Mouse (Mus musculus) neural tube, embryonic 15.5 days (tissue): ENCODE data around the gene Slc4a10. TPM values are rescaled to one million over a fixed set of nuclear protein-coding genes. Genes with fewer than 3 reads are reported as not detected.

Experiments used
- ATAC-seq: fragments of 200-750 bp; cut with Nextera tagmentation; 2 replicates; pipeline ENCODE4 v1.8.0; 2017; ENCODE audit warnings: mild to moderate bottlenecking, moderate TSS enrichment, moderate library complexity; ENCODE audit not compliant: low FRiP score
- H3K27ac ChIP-seq: fragments of 300-500 bp; sonication (generic); replicated peaks from 2 replicates; pipeline ENCODE4 v1.5.1; 2015; ENCODE audit warnings: mild to moderate bottlenecking, inconsistent platforms
- H3K27me3 ChIP-seq: fragments of 300-500 bp; sonication (generic); replicated peaks from 2 replicates; pipeline ENCODE4 v1.6.1; 2015; ENCODE audit warnings: inconsistent platforms
- H3K36me3 ChIP-seq: fragments of 300-500 bp; sonication (generic); 2 replicates; pipeline ENCODE4 v1.6.1; 2015; ENCODE audit warnings: inconsistent platforms
- H3K4me1 ChIP-seq: fragments of 300-500 bp; sonication (generic); 2 replicates; pipeline ENCODE4 v1.6.1; 2015; ENCODE audit warnings: inconsistent platforms
- H3K4me2 ChIP-seq: fragments of 300-500 bp; sonication (generic); 2 replicates; pipeline ENCODE4 v1.6.1; 2015; ENCODE audit warnings: inconsistent platforms, mild to moderate bottlenecking, moderate library complexity
- H3K4me3 ChIP-seq: fragments of 300-500 bp; sonication (generic); replicated peaks from 2 replicates; pipeline ENCODE4 v1.5.1; 2015; ENCODE audit warnings: mild to moderate bottlenecking, inconsistent platforms
- H3K9ac ChIP-seq: fragments of 300-500 bp; sonication (generic); replicated peaks from 2 replicates; pipeline ENCODE4 v1.6.1; 2015; ENCODE audit warnings: mild to moderate bottlenecking, inconsistent platforms
- H3K9me3 ChIP-seq: fragments of 300-500 bp; sonication (generic); replicated peaks from 2 replicates; pipeline ENCODE4 v1.6.1; 2016; ENCODE audit warnings: inconsistent platforms
- WGBS: fragments of 180-500 bp; shearing (Covaris S2); methylation state at CpG from one replicate; pipeline ENCODE4 v1.1.7; 2015; ENCODE audit warnings: mixed read lengths; 5-methylcytosine and 5-hydroxymethylcytosine counted together
- polyA plus RNA-seq: library from polyadenylated mRNA; unstranded; fragments of >200 nt; fragmentation: Nextera tagmentation; extraction: Ambion mirVana; gene quantifications from 2 replicates; pipeline ENCODE4 v1.2.1, GENCODE M21; 2015

Slc4a10 gene
- polyA plus RNA-seq, 1 experiment from 2014 or later: 20.8 TPM

DNA sequence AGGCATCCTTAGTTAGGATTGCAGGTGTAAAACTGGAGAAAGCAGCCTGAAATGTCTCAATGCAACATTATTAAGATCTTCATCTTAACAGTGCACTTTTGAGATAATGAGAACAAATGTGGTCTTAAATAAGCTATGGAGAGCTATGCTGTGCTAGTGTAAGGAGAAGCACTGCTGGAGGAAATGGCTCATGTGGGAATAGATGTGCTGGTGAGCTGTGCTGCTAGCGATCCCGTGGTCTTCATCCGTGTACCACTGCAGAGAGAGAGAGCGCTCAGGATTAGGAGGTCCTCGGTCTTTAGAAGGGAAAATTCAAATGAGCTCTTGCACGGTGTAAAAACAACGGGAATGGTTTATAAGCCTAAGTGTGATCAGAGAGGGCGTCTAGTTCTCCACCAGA lies 286.2 kb downstream of the Slc4a10 start:
- Histone ChIP-seq H3K36me3 (no peaks in the 10 kb centered on the region), H3K27ac (no peak overlapping the region), H3K4me2 (no peak overlapping the region), H3K4me3 (no peak overlapping the region), H3K27me3 (no peaks in the 10 kb centered on the region), H3K9ac (no peak overlapping the region), H3K9me3 (no peaks in the 10 kb centered on the region), H3K4me1 (peaks cover 10% of the 10 kb centered on the region)
- WGBS: 63% methylated on average over 8 of the region's 8 CpGs
- ATAC-seq: 0 out of 2 replicates have a peak, but pooled peaks have one; percentile 43

DNA sequence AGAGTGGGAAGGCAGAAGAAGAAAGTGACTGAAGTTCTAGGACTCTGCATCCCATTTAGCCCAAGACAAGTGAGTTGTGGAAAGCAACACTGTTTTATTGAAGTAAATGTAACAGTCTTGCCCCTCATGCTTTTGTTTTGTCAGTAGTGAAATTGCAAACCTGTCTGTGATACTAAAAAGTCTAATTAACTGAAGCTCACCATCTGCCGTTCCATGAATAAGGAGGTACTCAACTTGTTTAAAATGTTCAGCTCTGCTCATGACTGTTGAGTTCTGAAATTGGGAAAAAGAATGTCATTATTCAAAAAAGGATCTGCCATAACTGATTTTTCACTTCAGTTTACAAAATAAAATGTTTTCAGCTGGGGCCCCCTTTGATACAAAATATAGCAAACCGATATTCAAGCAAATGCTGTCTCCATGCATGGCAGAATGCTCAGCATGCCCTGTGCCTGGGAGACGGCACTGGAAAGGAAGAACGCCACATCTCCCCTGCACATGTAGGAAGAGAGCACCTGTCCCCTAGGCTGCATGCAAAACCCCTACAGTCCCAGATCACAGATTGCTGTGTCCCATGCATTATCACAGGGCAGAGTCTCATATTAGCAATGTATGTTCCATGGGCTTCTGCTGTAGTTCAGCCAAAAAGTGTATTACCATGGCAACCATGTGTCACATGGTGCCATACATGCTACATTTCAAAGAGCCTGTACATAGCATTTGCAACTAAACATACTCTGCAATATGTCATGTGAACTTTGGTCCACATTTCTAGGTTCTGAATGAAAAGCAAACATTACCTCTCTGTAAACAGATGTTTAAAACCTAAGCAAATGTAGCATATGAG lies 288.4 kb downstream of the Slc4a10 start:
- Histone ChIP-seq H3K9ac (no peak overlapping the region), H3K4me3 (no peak overlapping the region), H3K36me3 (no peaks in the 10 kb centered on the region), H3K4me1 (peaks cover 10% of the 10 kb centered on the region), H3K9me3 (no peaks in the 10 kb centered on the region), H3K4me2 (no peak overlapping the region), H3K27me3 (no peaks in the 10 kb centered on the region), H3K27ac (no peak overlapping the region)
- 81% methylated on average over 4 of the region's 4 CpGs for WGBS
- ATAC-seq: 0 out of 2 replicates have a peak, but pooled peaks have one; percentile 36

DNA sequence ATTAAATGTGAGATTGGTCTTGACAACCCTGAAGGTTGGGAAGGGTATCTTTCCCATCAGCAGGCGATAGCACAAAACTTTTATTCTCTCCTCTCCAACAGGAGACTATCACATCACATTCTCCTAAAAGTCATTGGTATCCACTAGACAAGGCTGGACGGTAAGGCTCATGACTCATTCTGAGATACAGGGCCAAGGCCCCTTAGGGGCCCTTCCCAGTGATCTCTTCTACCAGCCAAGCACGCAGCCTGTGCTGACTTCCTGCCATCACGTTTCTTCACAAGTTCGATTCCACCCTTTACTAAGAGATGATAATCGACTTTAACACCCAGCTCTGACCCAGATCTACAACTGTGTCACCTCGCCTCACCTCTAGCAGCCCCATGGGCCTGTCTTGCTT lies 290.8 kb downstream of the Slc4a10 start:
- no peak for ATAC-seq
- Histone ChIP-seq H3K9ac (no peak overlapping the region), H3K27me3 (no peaks in the 10 kb centered on the region), H3K9me3 (no peaks in the 10 kb centered on the region), H3K36me3 (no peaks in the 10 kb centered on the region), H3K27ac (no peak overlapping the region), H3K4me3 (no peak overlapping the region), H3K4me2 (no peak overlapping the region), H3K4me1 (peaks cover 11% of the 10 kb centered on the region; the same call in 1 of the 2 replicates)
- WGBS: 95% methylated on average over 7 of the region's 7 CpGs

DNA sequence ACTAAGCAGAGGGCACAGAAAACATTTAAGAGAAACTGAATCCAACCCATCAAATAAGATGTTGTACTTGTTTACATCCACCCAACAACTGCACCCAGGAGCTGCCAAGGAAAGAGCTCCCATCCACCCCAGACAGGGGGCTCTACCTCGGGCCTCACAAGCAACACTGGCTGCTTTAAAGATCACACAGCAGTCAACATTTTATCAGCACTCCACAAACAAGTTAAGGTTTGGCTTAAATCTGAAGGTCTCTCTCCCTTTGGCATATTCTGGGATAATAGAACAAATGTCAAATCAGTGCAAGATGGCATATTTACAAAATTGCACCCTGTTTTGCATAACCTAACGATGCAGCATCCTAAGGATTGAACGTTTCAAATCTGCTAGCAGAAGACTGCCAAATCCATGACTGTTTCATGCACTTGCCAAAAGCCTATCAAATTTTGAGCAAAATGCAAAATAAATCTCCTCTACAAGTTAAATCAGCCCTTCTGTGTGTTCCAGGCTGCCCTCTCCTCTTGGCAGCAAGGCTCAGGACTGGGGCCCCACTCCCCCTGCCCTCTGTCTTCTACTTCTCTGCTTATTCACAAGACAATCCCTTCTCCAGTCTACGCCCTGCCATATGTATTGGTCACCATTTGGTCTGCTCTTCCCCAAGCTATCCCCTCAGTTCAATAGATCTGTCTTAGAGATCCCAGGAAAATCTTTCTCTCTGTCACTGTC lies 293.1 kb downstream of the Slc4a10 start:
- Histone ChIP-seq H3K36me3 (no peaks in the 10 kb centered on the region), H3K4me2 (no peak overlapping the region), H3K27me3 (no peaks in the 10 kb centered on the region), H3K9ac (no peak overlapping the region), H3K4me1 (0 out of 2 replicates have a peak, but pooled peaks cover 5% of the 10 kb centered on the region), H3K27ac (no peak overlapping the region), H3K4me3 (no peak overlapping the region), H3K9me3 (no peaks in the 10 kb centered on the region)
- no peak for ATAC-seq
- WGBS: 81% methylated on average over 4 of the region's 4 CpGs

DNA sequence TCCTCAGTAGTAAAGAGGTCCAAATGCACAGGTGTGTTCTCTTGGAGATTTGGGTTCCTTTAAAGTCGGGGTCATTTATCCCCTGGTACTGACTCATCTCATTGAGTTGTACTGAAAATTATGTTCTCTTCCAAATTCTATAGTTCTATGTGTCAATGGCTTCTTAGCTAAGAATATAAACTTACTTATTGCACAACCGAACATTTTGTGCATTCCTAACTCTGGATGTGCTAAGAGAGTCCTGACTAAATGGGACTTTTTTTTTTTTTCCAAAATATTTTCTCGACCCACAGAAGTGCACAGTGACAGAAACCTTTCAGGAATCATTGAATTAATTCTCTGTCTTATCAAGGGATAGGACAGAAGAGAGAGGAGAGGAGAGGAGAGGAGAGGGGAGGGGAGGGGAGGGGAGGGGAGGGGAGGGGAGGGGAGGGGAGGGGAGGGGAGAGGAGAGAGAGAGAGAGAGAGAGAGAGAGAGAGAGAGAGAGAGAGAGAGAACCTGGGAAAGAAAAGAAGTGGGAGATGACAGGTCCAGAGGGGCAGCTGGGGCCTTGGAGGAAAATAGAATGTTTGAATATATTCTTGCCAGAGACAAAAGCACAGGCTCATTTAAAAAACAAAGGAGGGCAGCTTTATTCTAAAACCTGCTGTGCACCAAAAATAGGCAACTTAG lies 294.9 kb downstream of the Slc4a10 start:
- Histone ChIP-seq H3K36me3 (no peaks in the 10 kb centered on the region), H3K4me2 (peak overlapping the region; percentile 41), H3K27me3 (no peaks in the 10 kb centered on the region), H3K9me3 (no peaks in the 10 kb centered on the region), H3K27ac (no peak overlapping the region), H3K4me3 (no peak overlapping the region), H3K9ac (no peak overlapping the region), H3K4me1 (0 out of 2 replicates have a peak, but pooled peaks cover 5% of the 10 kb centered on the region)
- 80% methylated on average over 3 of the region's 3 CpGs for WGBS
- no peak for ATAC-seq

DNA sequence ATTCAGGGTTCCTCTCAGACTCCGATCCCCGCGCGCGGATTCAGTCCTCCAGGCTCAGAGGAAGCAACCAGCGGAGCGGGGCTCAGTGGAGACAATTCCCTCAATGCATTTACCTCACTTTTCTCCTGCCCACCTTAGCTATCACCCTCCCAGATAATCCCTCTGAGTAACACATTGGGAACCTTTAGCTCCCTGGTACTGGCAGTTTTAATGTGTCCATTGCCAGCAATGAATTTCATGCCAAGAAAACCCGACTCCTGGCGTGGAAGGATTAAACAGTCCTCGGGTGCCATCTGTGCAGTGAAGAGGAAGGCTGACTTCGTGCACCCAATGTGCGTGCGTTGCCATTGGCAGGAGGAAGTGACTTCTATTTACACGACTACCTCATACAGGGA lies 295.5 kb downstream of the Slc4a10 start:
- H3K4me1 ChIP-seq: 0 out of 2 replicates have a peak, but pooled peaks cover 5% of the 10 kb centered on the region
- H3K4me2 ChIP-seq: peak overlapping the region; percentile 41
- no peak overlapping the region for H3K27ac ChIP-seq
- H3K9me3 ChIP-seq: no peaks in the 10 kb centered on the region
- H3K4me3 ChIP-seq: no peak overlapping the region
- ATAC-seq: peak; percentile 65; the same call in 1 of the 2 replicates
- no peak overlapping the region for H3K9ac ChIP-seq
- 25% methylated on average over 14 of the region's 14 CpGs for WGBS
- no peaks in the 10 kb centered on the region for H3K27me3 ChIP-seq
- H3K36me3 ChIP-seq: no peaks in the 10 kb centered on the region

DNA sequence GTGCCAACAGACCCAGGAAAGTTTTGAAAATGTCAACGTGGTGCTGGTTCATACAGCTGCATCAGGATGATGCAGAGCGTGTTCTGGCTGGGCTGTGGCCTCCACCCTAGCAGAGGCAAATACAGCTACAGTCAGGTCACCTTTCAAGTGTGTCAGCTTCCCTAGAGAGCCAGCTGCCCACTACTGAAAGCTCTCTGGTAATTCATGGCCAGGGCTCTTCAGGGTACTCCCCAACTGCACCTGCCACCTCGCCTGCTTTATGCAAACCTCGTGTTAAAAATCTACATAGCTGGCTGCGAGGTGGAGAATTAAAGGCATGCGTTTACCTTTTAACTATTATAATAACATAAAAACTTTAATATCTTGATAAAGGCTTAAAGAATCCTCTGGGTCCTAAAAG lies 298.1 kb downstream of the Slc4a10 start:
- H3K27ac ChIP-seq: no peak overlapping the region
- H3K36me3 ChIP-seq: no peaks in the 10 kb centered on the region
- H3K27me3 ChIP-seq: no peaks in the 10 kb centered on the region
- H3K4me3 ChIP-seq: no peak overlapping the region
- H3K4me2 ChIP-seq: no peak overlapping the region
- H3K9ac ChIP-seq: no peak overlapping the region
- H3K4me1 ChIP-seq: 0 out of 2 replicates have a peak, but pooled peaks cover 5% of the 10 kb centered on the region
- H3K9me3 ChIP-seq: no peaks in the 10 kb centered on the region
- WGBS: 48% methylated on average over 6 of the region's 6 CpGs
- ATAC-seq: no peak

DNA sequence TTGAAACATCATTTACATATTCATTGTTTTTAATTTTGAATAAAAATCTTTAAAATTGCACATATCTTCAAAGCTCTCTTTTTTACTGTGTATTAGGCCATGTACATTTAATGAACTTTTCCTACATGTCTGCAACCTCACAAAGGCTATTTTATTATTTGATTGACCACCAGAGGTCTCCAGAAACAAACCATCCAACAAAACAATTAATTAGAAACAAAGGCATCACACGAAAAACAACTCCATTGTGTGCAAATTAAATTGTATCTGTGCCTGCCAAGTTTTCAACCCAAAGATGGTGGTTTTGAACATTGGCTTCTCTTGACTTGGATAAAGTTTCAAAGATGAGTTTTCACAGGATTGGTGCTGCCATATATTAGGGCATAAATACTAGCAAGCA lies 300.5 kb downstream of the Slc4a10 start:
- no peaks in the 10 kb centered on the region for H3K27me3 ChIP-seq
- no peak overlapping the region for H3K27ac ChIP-seq
- 0 out of 2 replicates have a peak, but pooled peaks cover 2% of the 10 kb centered on the region for H3K4me1 ChIP-seq
- H3K9ac ChIP-seq: no peak overlapping the region
- no peaks in the 10 kb centered on the region for H3K36me3 ChIP-seq
- no peaks in the 10 kb centered on the region for H3K9me3 ChIP-seq
- H3K4me2 ChIP-seq: no peak overlapping the region
- WGBS: 22% methylated on average over 1 of the region's 1 CpGs
- no peak overlapping the region for H3K4me3 ChIP-seq
- no peak for ATAC-seq

DNA sequence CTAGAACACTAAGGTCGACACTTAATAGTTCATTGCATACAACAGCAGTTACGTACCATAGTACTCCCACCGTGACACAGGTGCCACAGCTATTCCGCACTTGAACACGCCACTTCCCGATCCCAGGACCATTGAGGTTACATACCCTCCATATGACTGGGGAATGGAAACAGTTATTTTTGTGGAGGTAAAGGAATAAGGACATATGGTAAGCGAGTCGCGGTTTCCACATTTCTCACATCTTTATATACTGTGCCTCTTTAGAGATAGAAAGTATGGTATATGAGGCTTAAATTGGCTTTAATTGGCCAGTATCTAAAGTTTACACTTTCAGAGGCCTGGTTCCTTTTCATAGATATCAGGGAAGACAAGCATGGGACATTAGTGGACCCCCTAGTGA lies 301.5 kb downstream of the Slc4a10 start:
- no peak overlapping the region for H3K27ac ChIP-seq
- no peaks in the 10 kb centered on the region for H3K4me1 ChIP-seq
- H3K4me2 ChIP-seq: no peak overlapping the region
- no peaks in the 10 kb centered on the region for H3K9me3 ChIP-seq
- no peak overlapping the region for H3K4me3 ChIP-seq
- no peaks in the 10 kb centered on the region for H3K27me3 ChIP-seq
- no peak overlapping the region for H3K9ac ChIP-seq
- ATAC-seq: no peak
- H3K36me3 ChIP-seq: no peaks in the 10 kb centered on the region
- WGBS: 94% methylated on average over 9 of the region's 9 CpGs

DNA sequence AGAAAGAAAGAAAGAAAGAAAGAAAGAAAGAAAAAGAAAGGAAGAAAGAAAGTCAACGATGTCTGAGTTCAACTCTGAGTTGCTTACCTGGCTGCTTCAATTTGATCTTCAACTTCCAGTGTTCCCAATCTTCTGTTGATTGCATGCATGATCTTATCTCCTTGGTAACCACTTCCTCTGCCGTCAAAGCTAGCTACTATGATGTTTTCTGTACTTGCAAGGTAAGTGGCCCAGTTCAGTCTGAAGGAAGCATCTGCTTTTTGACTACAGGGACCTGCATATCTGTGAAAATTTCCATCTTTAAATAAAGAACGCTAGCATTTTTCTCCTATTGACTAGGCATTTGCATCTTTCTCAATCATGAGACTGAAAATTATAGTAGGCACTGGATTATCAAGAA lies 305.8 kb downstream of the Slc4a10 start:
- H3K27ac ChIP-seq: no peak overlapping the region
- no peak for ATAC-seq
- no peak overlapping the region for H3K4me2 ChIP-seq
- H3K4me1 ChIP-seq: no peaks in the 10 kb centered on the region
- no peaks in the 10 kb centered on the region for H3K9me3 ChIP-seq
- 84% methylated on average over 3 of the region's 3 CpGs for WGBS
- H3K4me3 ChIP-seq: no peak overlapping the region
- no peaks in the 10 kb centered on the region for H3K36me3 ChIP-seq
- H3K9ac ChIP-seq: no peak overlapping the region
- no peaks in the 10 kb centered on the region for H3K27me3 ChIP-seq

DNA sequence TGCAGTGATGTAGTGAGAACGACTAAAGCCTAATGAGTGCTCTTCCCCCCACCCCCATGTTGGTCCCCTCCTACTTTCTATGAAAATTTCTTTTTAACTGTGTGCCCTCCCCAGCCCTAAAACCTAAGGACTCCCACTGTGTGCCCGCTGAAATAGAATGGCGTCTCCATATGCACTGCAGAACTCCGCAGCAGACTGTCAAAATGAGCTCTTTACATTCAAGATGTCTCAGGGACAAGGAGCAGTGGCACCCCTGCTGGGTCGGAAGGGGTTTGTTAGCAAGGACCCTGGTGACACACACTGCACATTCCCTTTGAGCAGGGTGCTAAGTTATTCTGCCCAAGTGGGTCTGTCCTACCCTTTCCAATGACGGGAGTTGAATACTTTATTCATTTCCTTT lies 309.5 kb downstream of the Slc4a10 start:
- Histone ChIP-seq H3K36me3 (no peaks in the 10 kb centered on the region), H3K9me3 (no peaks in the 10 kb centered on the region), H3K27ac (no peak overlapping the region), H3K4me1 (no peaks in the 10 kb centered on the region), H3K9ac (no peak overlapping the region), H3K27me3 (no peaks in the 10 kb centered on the region), H3K4me2 (no peak overlapping the region), H3K4me3 (no peak overlapping the region)
- ATAC-seq: no peak
- 43% methylated on average over 6 of the region's 6 CpGs for WGBS
